Mouse (Mus musculus): ENCODE results near the gene Ldhb. TPM values are rescaled to one million over a fixed set of nuclear protein-coding genes. Genes with fewer than 3 reads are reported as not detected.
"Not testable (repeated sequence)": the region's sequence is repeated elsewhere in the genome, so short reads cannot be mapped to it uniquely, and the experiment has no call there.

Gene Ldhb
- total RNA-seq, 2 experiments from 2014 or later, result 148 to 257 TPM

DNA sequence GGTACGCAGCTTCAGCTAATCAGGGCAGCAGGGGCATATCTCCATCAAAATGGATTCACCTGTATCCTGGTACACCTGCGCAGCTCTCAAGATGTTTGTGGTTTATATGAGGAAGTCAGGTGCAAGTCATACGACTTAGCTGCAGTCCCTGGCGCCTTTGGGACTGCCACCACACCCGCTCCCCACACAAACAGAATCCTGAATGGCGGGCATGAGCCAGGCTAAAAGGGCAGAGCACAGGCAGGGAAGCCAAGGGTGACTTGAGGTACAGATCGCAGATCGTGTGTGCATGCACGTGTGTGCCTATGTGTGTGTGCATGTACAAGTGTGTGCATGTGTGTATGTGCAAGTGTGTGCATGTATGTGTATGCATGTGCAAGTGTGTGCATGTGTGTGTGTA, 7.6 kb upstream of the Ldhb start:
- DNase-seq (ENCODE audit: low spot score in 2 of 2), result not testable (repeated sequence)

DNA sequence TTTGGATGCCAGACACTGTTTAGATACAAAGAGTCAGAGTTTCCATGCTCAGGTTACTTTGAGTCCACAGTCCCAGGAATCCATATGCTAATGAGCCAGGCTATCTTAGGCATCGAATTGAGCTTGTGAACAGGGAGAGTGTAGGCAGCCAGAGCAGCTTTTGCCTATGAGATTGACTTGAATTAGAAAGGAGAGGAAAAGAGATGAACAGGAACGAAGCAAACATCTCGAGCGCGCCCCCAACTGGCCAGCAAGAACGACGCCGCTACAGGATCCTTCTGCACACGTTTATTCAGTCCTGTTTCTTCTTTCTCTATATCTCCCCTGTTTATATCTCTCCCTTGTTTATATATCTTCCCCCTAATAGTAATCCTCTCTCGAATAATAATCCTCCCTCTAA, 7.2 kb upstream of the Ldhb start:
- no peak for DNase-seq (ENCODE audit: low spot score in 2 of 2)

DNA sequence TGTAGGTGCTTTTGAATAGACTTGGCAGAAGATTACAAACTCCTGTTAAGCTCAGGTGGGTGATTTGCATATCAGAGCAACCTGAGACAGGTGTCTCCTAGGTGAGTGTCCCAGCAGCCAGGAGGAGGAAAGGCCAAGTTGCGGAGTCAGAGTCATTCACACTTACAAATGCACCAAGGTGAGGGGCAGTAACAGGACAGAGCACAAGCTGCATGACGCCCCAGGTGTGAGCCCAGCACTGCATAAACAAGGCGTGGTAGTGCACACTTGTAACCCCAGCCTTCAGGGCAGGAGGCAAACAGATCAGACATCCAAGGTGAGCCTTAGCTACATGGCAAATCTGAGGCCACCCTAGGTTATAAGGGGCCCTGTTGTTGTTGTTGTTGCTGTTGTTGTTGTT, 5.1 kb upstream of the Ldhb start:
- DNase-seq (ENCODE audit: low spot score in 2 of 2), result no peak

DNA sequence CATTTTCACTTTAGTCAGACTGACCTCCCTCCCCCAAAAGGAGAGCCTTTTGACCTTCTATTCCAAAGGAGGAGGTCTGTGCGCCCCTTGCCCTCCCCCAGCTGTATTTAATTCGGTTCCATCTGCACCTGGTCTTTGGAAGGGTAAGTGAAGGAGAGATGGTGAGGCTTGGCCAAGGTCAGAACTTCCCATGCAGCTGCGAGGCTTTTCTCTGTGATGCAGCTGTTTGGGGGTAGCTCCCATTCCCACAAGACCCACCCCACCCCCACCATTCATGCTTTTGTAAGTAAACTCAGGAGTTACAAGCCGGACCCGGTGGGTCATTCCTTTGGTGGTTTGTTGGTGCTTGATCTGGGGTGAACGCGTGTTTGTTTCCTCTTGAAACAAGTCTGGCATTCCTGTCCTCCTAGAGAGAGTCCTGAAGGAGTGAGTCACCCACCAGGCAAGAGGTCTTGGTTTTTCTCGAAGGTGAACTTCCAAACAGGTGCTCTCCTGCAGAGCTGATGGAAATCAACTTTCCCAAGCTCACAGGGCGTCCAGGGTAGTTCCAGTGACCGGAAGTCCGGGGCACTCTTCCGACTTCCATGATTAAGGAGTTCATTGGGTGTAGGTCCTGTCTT, 3.9 kb upstream of the Ldhb start:
- DNase-seq (ENCODE audit: low spot score in 2 of 2), result no peak

DNA sequence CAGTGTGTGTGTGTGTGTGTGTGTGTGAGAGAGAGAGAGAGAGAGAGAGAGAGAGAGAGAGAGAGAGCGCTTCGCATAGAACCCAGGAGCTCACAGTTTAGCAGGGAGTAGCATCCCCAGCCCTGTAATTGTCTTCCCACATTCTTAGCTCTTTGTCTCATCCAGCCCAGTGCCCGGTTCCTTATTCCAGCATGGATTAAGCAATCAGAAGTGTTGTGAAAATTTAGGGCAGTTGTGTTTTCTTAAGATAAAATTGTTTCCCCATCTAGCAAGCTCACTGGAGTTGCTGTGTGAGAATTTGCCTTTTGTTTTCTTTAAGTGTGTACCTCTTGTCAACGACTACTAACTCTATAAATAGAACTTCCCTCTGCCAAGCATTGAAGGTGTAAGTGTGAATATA, 906 bp upstream of the Ldhb start:
- no peak for DNase-seq (ENCODE audit: low spot score in 2 of 2)

DNA sequence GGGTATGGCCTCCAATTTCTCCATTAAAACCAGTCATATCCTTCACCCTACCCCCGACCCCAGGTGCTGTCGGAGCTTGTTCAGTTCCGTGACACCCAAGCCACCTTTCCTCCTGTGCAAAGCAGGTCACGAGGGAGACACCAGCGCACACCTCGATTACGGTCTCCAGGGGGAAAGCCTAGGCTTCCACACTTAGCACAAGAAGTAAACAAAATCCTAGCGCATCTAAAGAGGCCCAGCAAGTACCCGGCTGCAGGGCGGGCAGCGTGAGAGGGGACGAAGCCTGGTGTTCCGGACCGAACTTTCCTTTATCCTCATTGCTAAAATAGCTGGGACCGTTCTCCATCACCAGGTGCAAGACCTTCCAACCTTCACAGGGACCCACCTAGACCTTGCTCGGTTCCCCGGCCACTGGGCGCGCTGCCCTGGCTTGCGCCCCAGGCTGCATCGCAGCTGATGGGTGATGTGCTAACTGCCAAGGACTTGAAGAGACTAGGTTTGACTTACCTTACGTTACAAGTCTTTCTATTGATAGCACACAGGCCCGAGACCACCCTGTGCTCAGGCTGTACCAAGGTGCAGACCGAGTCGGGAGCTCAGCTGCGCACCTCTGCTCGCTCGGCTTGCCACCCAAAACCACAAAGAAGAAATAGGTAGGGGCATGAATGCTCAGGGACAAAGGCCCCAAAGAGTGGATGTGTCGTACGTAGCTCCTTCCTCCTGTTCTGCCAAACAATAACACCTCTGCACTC, 548 bp downstream of the Ldhb start:
- no peak for DNase-seq (ENCODE audit: low spot score in 2 of 2)

DNA sequence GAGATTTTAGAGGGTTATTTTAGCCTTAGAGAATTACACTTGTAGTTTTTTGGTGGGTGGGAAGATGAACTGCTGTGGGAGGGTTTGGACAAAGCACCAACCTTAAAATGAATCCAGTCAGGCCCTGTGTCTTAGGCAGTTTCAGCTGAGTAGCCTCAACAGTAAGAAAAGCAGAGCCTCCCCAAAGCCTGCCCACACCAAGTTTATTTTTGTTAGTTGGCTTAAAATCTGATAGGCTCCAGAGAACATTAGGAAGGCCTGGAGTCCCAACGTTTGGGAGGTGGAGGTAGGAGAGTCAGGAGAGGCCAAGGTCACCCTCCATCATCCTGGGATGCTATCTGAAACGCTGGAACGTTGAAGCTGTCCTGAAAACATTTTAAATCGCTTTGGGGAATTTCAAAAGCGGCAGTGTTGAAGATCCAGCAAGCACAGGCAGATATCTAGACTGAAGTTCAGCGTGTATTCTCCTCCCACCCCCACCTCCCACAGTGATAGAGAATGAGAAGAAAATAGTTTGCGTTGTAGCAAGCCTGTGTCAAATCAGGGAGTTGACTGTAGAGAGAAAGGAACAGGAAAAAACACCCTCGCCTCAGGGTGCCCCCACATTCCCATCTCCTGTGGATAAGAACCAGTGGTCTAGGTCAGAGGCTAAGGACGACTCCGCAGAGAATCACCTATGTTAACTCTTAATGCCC, 1.3 kb downstream of the Ldhb start:
- no peak for DNase-seq (ENCODE audit: low spot score in 2 of 2)

DNA sequence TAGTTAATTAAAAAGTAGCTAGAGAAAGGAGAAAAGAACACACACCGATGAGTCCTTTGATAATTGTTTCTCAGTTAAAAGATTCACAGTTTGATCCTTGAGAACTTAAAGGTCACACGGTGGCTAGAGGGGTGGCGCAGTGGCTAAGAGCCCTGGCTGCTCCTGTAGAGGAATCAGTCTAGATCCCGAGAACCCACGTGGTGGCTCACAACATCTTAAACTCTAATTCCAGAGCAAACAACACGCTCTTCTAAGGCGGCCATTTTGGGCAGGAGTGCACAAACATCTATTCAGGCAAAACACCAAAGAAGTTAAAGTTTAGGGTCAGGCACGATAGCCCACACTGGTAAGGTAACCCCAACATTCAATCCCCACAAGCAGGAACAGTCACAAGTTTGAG, 4.2 kb downstream of the Ldhb start:
- no peak for DNase-seq (ENCODE audit: low spot score in 2 of 2)

DNA sequence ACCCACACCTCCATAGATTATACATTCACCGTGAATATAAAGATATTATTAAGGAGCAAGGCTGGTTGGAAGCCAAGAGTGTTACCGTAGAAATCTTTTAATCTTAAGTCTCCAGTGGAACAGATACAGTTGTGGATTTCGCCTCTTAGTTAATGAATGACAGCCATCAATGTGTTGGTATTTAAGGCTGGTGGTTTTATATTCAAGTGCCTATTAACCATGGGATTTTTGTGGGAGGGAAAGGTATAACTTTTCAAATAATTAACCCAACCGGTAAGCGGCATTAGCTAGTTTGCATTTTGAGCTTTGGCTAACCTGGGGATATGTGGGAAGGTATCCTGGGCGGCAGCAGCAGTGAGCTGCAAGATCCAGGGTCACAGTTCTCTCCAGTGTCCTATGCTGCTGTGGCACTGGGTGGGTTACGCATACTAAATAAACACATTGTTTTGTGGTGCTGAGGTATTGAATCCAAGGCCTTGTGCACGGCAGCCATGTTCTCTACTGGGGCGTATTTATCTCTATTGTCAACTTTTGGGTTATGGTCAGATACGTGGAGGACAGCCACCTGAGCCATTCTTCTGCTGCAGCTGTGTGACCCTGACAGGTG, 5.1 kb downstream of the Ldhb start:
- no peak for DNase-seq (ENCODE audit: low spot score in 2 of 2)

DNA sequence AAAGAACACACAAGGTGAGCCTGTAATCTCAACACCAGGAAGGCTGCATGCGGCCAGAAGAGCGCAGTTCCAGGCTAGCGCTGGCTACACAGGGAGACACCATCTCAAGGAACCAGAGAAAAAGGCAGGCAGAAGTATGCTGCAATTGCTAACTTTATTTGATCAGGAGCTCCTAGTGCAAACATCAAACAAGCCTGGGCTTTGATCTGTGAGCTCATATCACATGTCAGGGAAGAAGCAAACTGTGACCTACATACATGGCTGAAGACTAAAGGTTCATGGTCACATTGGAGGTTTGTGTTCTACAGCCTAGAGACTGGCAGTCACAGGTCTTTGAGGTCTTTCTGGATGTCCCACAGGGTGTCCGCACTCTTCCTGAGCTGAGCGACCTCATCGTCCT, 17.6 kb downstream of the Ldhb start:
- DNase-seq (ENCODE audit: low spot score in 2 of 2), result not testable (repeated sequence)

DNA sequence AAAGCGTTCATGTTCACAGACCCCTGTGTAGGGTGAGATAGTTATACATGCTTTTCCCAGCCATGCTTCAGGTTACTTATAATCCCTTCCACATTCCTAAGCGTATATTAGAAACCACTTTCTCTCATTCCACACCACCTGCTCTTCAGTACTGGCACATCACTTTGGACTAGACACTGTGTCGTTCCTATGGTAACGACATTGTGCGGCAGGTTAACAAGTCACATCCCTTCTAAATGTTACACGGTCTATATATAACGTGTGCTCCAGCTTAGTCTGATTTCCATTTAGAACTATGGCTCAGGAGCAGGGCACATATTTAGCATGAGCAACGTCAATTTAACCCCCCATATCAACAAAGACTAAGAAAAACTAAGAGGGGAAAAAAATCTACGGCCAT, 20.1 kb downstream of the Ldhb start:
- DNase-seq (ENCODE audit: low spot score in 2 of 2), result no peak

DNA sequence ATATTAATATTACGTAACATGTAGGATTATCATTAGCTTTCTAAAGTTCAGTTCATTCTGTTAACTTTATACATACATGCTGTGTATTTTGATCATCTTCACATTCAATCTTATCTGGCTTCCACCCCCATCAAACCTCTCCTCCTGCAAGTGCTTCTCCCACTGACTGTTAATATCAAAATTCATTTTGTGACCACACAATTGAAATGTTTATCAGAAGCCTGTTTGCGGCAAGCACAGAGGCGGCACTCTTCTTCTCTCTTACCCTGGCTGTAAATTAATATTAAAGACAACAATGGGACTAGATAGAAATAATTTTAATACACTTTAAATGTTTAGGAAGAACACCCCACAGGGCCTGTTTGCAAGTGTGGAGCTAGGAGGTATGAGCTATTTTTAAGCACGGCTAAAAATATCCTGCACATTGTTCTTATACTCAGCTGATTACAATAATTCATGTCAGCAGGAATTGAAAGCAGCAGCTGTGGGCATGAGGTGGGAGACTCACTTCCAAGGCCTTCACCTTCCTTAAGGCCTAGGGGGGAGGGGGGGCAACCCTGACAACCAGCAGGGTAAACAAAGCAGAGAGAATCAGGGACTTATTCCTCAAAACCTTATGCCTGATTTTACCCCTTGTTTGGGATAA, 22.2 kb downstream of the Ldhb start:
- no peak for DNase-seq (ENCODE audit: low spot score in 2 of 2)

DNA sequence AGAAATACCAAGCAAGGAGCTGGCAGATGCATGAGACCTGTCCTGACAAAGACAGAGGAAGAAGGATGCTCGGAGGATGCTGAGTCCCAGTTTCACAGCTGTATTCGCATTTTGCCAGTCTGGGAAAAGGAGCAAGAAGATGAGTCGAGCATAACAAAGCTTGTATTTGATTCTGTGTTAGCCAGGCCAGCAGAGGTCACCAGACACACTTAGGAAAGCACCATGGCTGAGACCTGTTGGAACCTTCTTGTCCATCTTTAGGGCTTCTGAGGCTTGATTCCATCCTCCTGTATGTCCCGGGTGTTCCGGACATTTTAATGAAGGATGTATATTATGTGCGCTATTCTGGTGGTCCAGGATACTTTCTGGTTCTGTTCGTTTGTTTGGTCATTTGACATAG, 30.5 kb downstream of the Ldhb start:
- DNase-seq (ENCODE audit: low spot score in 2 of 2), result no peak

DNA sequence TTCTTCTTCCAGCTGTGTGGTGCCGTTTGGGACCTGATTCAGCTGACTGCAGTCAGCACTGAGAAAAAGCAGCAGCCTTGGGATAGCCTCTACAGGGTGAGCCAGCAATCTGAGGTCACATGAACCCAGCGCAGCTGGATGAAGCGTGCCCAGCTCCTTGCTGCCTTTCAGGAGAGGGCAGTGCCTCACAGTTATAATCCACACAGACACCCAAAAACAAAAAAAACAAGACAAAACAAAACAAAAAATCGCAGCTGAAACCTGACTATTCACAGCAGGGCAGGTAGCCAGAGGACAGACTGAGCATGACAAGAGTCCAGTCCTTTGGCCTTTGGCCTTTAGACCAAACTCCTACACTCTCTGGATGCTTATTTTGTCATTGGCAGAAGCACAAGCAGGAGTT, 35.0 kb downstream of the Ldhb start, which contains the start of gene Gys2:
Gys2 (minus strand) TSS at position 309 of the 403 bp plus-strand sequence.
- no peak for DNase-seq (ENCODE audit: low spot score in 2 of 2)

DNA sequence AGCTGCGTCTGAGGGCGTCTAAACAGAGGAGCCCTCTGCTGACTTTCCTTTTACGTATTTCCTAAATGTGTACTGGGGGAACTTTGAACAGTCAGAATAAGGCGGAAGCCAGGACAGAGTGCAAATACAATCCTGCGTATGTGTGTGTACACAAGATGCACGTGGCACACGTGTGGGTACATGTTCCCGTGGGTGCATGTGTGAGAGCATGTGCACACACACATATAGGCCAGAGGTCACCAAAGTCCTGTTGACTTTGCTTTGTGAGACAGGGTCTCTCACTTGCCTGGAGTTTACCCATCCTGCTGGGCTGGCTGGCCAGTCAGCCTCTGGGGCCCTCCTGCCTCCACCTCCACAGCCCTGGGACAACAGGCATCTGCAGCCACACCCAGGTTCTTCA, 36.6 kb downstream of the Ldhb start:
- DNase-seq (ENCODE audit: low spot score in 2 of 2), result no peak

DNA sequence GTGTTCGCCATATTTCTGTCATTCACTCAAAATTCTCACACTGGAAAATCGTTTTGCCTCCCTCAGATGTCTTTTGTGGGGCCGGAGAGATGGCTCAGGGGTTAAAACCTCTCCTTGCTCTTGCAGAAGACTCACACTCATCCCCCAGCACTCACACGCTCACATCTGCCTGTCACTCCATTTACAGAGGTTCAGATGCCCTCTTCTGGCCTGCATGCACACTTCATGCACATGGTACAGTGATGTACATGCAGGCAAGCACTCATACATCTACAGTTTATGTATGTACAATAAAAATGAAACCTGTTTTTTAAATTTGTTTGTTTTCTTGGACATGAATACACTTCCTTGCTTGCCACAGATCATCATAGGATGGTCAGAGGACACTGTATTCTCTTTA, 38.2 kb downstream of the Ldhb start:
- DNase-seq (ENCODE audit: low spot score in 2 of 2), result no peak

DNA sequence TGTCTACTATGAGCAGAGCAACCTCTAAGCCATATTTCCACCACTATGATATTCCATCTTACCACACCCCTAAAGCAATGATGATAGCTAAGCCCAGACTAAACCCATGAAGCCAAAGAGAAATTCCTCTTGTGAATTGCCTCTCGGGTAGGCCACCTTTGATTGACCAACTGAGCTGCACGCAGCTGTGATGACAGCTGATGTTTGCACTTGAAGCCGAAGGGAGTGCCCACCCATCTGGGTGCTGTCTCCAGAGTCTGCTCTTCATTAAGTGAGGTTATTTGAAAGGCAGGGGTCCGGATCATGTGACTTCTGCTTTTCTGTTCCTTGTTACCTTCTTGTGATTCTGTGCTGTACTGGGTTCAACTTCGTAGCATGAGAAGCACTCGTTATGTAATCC, 45.6 kb downstream of the Ldhb start:
- no peak for DNase-seq (ENCODE audit: low spot score in 2 of 2)

DNA sequence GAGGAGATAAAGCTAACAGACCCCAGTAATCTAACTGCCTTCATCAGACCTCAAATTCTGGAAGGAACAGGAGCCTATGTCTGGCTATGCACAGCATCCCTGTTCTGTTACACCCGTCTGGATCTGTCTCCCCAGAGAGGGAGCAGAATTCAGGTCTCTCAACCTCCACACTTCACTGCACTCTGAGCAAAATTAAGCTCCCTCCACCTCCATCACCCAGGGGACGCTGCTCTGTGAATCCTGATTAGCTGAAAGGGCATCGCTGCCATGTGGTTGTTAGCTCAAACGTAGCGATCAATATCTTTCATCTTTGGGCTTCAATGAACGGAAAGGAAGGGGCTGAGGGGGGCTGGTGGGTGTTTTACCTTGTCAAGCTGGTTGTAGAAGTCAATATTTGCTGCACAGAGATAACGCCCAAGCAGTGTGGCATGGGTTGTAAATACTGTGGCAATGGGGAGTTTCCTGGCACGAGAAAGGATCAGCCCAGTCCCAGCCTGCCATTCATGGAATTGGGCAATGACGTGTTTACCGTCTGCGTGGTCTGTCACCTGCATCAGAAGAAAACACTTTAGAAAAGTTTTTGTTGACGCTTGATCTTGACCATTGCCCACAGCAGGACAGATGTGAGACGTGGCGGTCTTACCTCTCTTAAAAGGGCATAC, 48.6 kb downstream of the Ldhb start:
- DNase-seq (ENCODE audit: low spot score in 2 of 2), result no peak

DNA sequence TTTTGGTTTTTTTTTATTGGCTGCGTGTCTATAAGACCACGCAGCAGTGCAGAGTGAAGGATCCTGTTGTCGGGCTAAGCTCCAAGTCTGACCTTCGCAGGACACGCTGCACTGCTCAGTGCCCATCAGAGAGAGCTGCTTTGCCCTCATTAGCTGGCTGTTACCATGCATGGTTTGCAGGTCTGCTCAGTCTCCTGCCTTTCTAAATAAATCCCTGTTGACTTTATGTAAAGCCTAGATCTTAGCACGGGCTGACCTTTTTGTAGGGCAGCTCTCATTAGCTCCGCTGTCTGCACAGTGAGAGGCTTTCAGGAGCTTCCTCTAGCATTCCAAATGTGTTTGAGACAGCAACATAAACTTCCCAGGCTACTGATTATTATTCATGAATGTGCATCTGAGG, 49.7 kb downstream of the Ldhb start:
- DNase-seq (ENCODE audit: low spot score in 2 of 2), result no peak

DNA sequence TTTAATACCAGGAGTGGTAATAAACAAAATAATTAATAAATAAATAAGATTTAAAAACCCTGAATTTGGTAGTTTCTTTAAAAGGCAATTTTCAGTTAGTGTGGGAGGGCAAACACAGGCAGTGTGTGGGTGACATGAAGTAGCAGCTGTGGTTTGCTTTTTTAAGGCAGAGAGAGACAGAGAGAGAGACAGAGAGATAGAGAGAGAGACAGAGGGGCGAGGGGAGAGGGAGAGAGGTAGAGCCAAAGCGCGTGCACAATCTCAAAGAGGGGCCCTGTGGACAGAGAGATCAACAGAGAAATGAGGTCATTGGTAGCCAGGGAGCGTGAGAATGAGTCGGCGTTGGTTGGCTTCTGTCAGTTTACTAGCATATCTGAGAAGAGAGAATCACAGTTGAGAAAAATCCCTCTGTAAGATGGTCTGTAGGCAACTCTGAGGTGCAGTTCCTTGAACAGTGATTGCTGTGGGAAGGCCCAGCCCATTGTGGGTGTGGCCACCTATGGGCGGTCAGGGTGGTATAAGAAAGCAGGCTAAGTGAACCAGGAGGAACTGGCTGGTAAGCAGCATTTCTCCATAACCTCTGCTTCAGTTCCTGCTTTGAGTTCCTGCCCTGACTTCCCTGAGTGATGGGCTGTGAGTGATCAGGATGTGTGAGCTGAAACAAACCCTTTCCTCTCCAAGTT, 52.3 kb downstream of the Ldhb start:
- no peak for DNase-seq (ENCODE audit: low spot score in 2 of 2)

Measured in adrenal gland, postnatal 4 days (tissue).